ENCODE assay signal across 9 mouse cellular contexts in genomic region chr14:75454716-75455115, GRCm38 (mm10). TPM values are rescaled to one million over a fixed set of nuclear protein-coding genes. Genes with fewer than 3 reads are reported as not detected.
DNase-seq lines count a peak whose midpoint lies in the region; ATAC-seq and TF ChIP-seq lines count a peak whose summit lies in the region.
"Had no signal": no experiment of that assay in that cellular context is flagged by ENCODE, and none has a peak within 500 bp of the region (broad histone marks: within the 10 kb centered on the region; RNA-seq: fewer than 3 reads in every experiment).

No protein-coding gene starts in this region.

- WGBS in liver, postnatal 0 days (ENCODE audit: insufficient replicate concordance): 20% methylated on average over 4 of the region's 4 CpGs
- 16% methylated on average over 4 of the region's 4 CpGs for WGBS in liver, embryonic 11.5 days
- WGBS in hindbrain, postnatal 0 days: 0% methylated on average over 4 of the region's 4 CpGs
- WGBS in neural tube, embryonic 15.5 days: 8% methylated on average over 4 of the region's 4 CpGs
- WGBS in cerebellum, adult 2 months: 34% methylated on average over 4 of the region's 4 CpGs

- no peaks in the 10 kb centered on the region for H3K36me3 ChIP-seq in liver, postnatal 0 days (replicated peaks; ENCODE audit: insufficient read depth, low read length)
- H3K36me3 ChIP-seq in liver, embryonic 11.5 days (ENCODE audit: control insufficient read depth, insufficient read depth, low read length): no peaks in the 10 kb centered on the region
- no peaks in the 10 kb centered on the region for H3K36me3 ChIP-seq in hindbrain, postnatal 0 days (ENCODE audit: insufficient read depth, low read length)
- no peaks in the 10 kb centered on the region for H3K36me3 ChIP-seq in neural tube, embryonic 15.5 days

- no peak overlapping the region for H3K4me2 ChIP-seq in liver, postnatal 0 days (ENCODE audit: low read depth, low read length)
- no peak overlapping the region for H3K4me2 ChIP-seq in liver, embryonic 11.5 days
- H3K4me2 ChIP-seq in hindbrain, postnatal 0 days (ENCODE audit: low read depth, low read length): peak overlapping the region; percentile 87
- H3K4me2 ChIP-seq in neural tube, embryonic 15.5 days: peak overlapping the region; percentile 67

- no peak overlapping the region for H3K4me3 ChIP-seq in liver, postnatal 0 days (ENCODE audit: low read depth, low read length)
- no peak overlapping the region for H3K4me3 ChIP-seq in liver, embryonic 11.5 days (ENCODE audit: low read depth, low read length)
- H3K4me3 ChIP-seq in hindbrain, postnatal 0 days (ENCODE audit: low read length): 0 out of 2 replicates have a peak overlapping the region, but pooled peaks have one; percentile 50
- H3K4me3 ChIP-seq in neural tube, embryonic 15.5 days (replicated peaks): peak overlapping the region; percentile 52; the same call in 1 of the 2 replicates
- no peak overlapping the region for H3K4me3 ChIP-seq in cerebellum, adult 2 months (replicated peaks; ENCODE audit: insufficient read depth, low read depth, low read length)

- no peak overlapping the region for H3K9ac ChIP-seq in liver, postnatal 0 days (replicated peaks)
- no peak overlapping the region for H3K9ac ChIP-seq in liver, embryonic 11.5 days (ENCODE audit: low read depth, low read length)
- H3K9ac ChIP-seq in hindbrain, postnatal 0 days (replicated peaks; ENCODE audit: low read length): no peak overlapping the region
- H3K9ac ChIP-seq in neural tube, embryonic 15.5 days (replicated peaks): no peak overlapping the region

- no peak for TF ChIP-seq POLR2A in cerebellum, adult 2 months (IDR thresholded peaks at IDR 0.05; ENCODE audit: borderline replicate concordance, insufficient read depth, low read length)

- no peak overlapping the region for H3K27ac ChIP-seq in liver, postnatal 0 days (ENCODE audit: low read depth)
- H3K27ac ChIP-seq in liver, embryonic 11.5 days (ENCODE audit: low read depth, low read length): no peak overlapping the region
- H3K27ac ChIP-seq in hindbrain, postnatal 0 days: peak overlapping the region; percentile 42; the same call in 1 of the 2 replicates
- peak overlapping the region; percentile 90 for H3K27ac ChIP-seq in neural tube, embryonic 15.5 days (replicated peaks)
- no peak overlapping the region for H3K27ac ChIP-seq in cerebellum, adult 2 months (ENCODE audit: insufficient read depth, low read length)

- peaks cover 25% of the 10 kb centered on the region for H3K27me3 ChIP-seq in liver, postnatal 0 days (ENCODE audit: insufficient read depth, low read length)
- H3K27me3 ChIP-seq in liver, embryonic 11.5 days (replicated peaks; ENCODE audit: control insufficient read depth, insufficient read depth, low read length): peaks cover 19% of the 10 kb centered on the region
- no peaks in the 10 kb centered on the region for H3K27me3 ChIP-seq in hindbrain, postnatal 0 days (ENCODE audit: insufficient read depth, low read length)
- H3K27me3 ChIP-seq in neural tube, embryonic 15.5 days (replicated peaks): no peaks in the 10 kb centered on the region
- H3K27me3 ChIP-seq in cerebellum, adult 2 months (ENCODE audit: control insufficient read depth, insufficient read depth, low read length): no peaks in the 10 kb centered on the region

- peak; percentile 47 for DNase-seq in liver, postnatal 0 days
- DNase-seq in liver, embryonic 11.5 days (ENCODE audit: low spot score): no peak
- DNase-seq in embryo, embryonic 11.5 days (ENCODE audit: low read depth, low spot score): peak; percentile 31
- peak; percentile 65 for DNase-seq in hindbrain, postnatal 0 days (ENCODE audit: low spot score)
- no peak for DNase-seq in c-Kit-positive CD71-positive TER-119-positive erythroid progenitor cells, embryonic 14.5 days (ENCODE audit: low spot score)
- DNase-seq in frontal cortex, adult 2 months (ENCODE audit: extremely low spot score in 1 of 2, low spot score in 1 of 2): no peak
- DNase-seq in cerebellum, adult 2 months: no peak

- TF ChIP-seq CTCF in liver, postnatal 0 days (IDR thresholded peaks at IDR 0.05; ENCODE audit: low read depth): no peak
- 0 out of 2 replicates have a peak, but pooled peaks have one; percentile 1 for TF ChIP-seq CTCF in hindbrain, postnatal 0 days (IDR thresholded peaks at IDR 0.05; ENCODE audit: low read depth)
- TF ChIP-seq CTCF in cerebellum, adult 2 months (IDR thresholded peaks at IDR 0.05; ENCODE audit: borderline replicate concordance, insufficient read depth, low read depth, low read length): no peak

- no peaks in the 10 kb centered on the region for H3K9me3 ChIP-seq in liver, postnatal 0 days (ENCODE audit: low read length)
- H3K9me3 ChIP-seq in liver, embryonic 11.5 days (ENCODE audit: control insufficient read depth, low read length): no peaks in the 10 kb centered on the region
- H3K9me3 ChIP-seq in hindbrain, postnatal 0 days (ENCODE audit: low read length): no peaks in the 10 kb centered on the region
- H3K9me3 ChIP-seq in neural tube, embryonic 15.5 days (replicated peaks): no peaks in the 10 kb centered on the region

- H3K4me1 ChIP-seq in liver, postnatal 0 days (ENCODE audit: insufficient read depth): peaks cover 4% of the 10 kb centered on the region; the same call in 1 of the 2 replicates
- no peaks in the 10 kb centered on the region; the same call in none of the 2 replicates for H3K4me1 ChIP-seq in liver, embryonic 11.5 days (replicated peaks; ENCODE audit: control insufficient read depth, insufficient read depth, low read length)
- H3K4me1 ChIP-seq in hindbrain, postnatal 0 days (ENCODE audit: insufficient read depth, low read length): peaks cover 24% of the 10 kb centered on the region
- peaks cover 56% of the 10 kb centered on the region for H3K4me1 ChIP-seq in neural tube, embryonic 15.5 days
- H3K4me1 ChIP-seq in cerebellum, adult 2 months (ENCODE audit: control insufficient read depth, insufficient read depth, low read length): peaks cover 6% of the 10 kb centered on the region

- ATAC-seq in liver, postnatal 0 days: 0 out of 2 replicates have a peak, but pooled peaks have one; percentile 35
- ATAC-seq in liver, embryonic 11.5 days (replicated peaks; ENCODE audit: low FRiP score): no peak
- peak; percentile 63 for ATAC-seq in hindbrain, postnatal 0 days
- ATAC-seq in neural tube, embryonic 15.5 days (ENCODE audit: low FRiP score): peak; percentile 49; the same call in 1 of the 2 replicates

- TF ChIP-seq EP300 in liver, postnatal 0 days (IDR thresholded peaks at IDR 0.05; ENCODE audit: low read depth): no peak

RNA-seq across cellular contexts. Expression of gene Siah3, which starts 1.1 kb away (rescaled TPM):
- polyA plus RNA-seq in liver, postnatal 0 days (2015; fragmentation: Nextera tagmentation; extraction: Ambion mirVana): 0.02 TPM in 1 of 2 replicates, not detected in the other
- polyA plus RNA-seq in liver, embryonic 11.5 days (2014; fragmentation: Nextera tagmentation; extraction: Ambion mirVana): 0.14 and 0.19 TPM in 2 replicates
- total RNA-seq in hindbrain, postnatal 0 days (2014; rRNA removed): 8.2 and 11.1 TPM in 2 replicates
- polyA plus RNA-seq in hindbrain, postnatal 0 days (2015; fragmentation: Nextera tagmentation; extraction: Ambion mirVana): 2.5 and 3.1 TPM in 2 replicates
- 5.1 and 6.0 TPM in 2 replicates for polyA plus RNA-seq in neural tube, embryonic 15.5 days (2015; fragmentation: Nextera tagmentation; extraction: Ambion mirVana)
- 4.5 and 4.9 TPM in 2 replicates for polyA plus RNA-seq in frontal cortex, adult 2 months (2012; rRNA removed)
- 5.4 and 5.8 TPM in 2 replicates for polyA plus RNA-seq in cerebellum, adult 2 months (2012; rRNA removed)
- total RNA-seq: hematopoietic stem cell, adult 5-6 weeks had no signal

Comparison
In these comparisons a context has a peak if more than half of its experiments do, and no peak if none do; other contexts are left out.
1. DNase-seq: peak in liver, postnatal 0 days (single experiment), embryo, embryonic 11.5 days (single experiment) and hindbrain, postnatal 0 days (single experiment); none in liver, embryonic 11.5 days (single experiment), c-Kit-positive CD71-positive TER-119-positive erythroid progenitor cells, embryonic 14.5 days (single experiment), frontal cortex, adult 2 months (0 of 2) and cerebellum, adult 2 months (0 of 2).
2. H3K27ac ChIP-seq: peak in hindbrain, postnatal 0 days (single experiment) and neural tube, embryonic 15.5 days (single experiment); none in liver, postnatal 0 days (single experiment), liver, embryonic 11.5 days (single experiment) and cerebellum, adult 2 months (single experiment).
3. H3K4me2 ChIP-seq: peak in hindbrain, postnatal 0 days (single experiment) and neural tube, embryonic 15.5 days (single experiment); none in liver, postnatal 0 days (single experiment) and liver, embryonic 11.5 days (single experiment).
4. H3K4me3 ChIP-seq: peak in hindbrain, postnatal 0 days (single experiment) and neural tube, embryonic 15.5 days (single experiment); none in liver, postnatal 0 days (single experiment), liver, embryonic 11.5 days (single experiment) and cerebellum, adult 2 months (single experiment).